Mouse (Mus musculus) neural tube, embryonic 10.5 days (tissue): ENCODE data around the gene Ctsh.
"Not testable (repeated sequence)": the region's sequence is repeated elsewhere in the genome, so short reads cannot be mapped to it uniquely, and the experiment has no call there.

ENCODE experiments used
- DNase-seq: peaks from one replicate; pipeline ENCODE4 v3.0.0-alpha.2; 2017; ENCODE audit warnings: low spot score; ENCODE audit errors: extremely low spot score

Gene Ctsh

GRCm38 (mm10) chr9:90053852-90054251, at the start of gene Ctsh:
TSS of gene Ctsh (plus strand) at chr9:90054152.
- no peak for DNase-seq

- no peak for DNase-seq
Observed at GRCm38 (mm10) chr9:90006432-90006831, 47.5 kb upstream of the Ctsh start.

GRCm38 (mm10) chr9:90007094-90007493, 46.9 kb upstream of the Ctsh start:
- DNase-seq: no peak

GRCm38 (mm10) chr9:90008138-90008537, 45.8 kb upstream of the Ctsh start:
- no peak for DNase-seq

- DNase-seq: no peak
Observed at GRCm38 (mm10) chr9:90011849-90012248, 42.1 kb upstream of the Ctsh start.

- no peak for DNase-seq
Observed at GRCm38 (mm10) chr9:90014649-90015048, 39.3 kb upstream of the Ctsh start.

- no peak for DNase-seq
Observed at GRCm38 (mm10) chr9:90016204-90016603, 37.7 kb upstream of the Ctsh start.

GRCm38 (mm10) chr9:90020866-90021265, 33.1 kb upstream of the Ctsh start:
- no peak for DNase-seq

- no peak for DNase-seq
Observed at GRCm38 (mm10) chr9:90021442-90021841, 32.5 kb upstream of the Ctsh start.

- DNase-seq: no peak
Observed at GRCm38 (mm10) chr9:90027709-90028108, 26.2 kb upstream of the Ctsh start.

GRCm38 (mm10) chr9:90033922-90034321, 20.0 kb upstream of the Ctsh start:
- no peak for DNase-seq

GRCm38 (mm10) chr9:90035168-90035567, 18.8 kb upstream of the Ctsh start:
- no peak for DNase-seq

GRCm38 (mm10) chr9:90035794-90036193, 18.2 kb upstream of the Ctsh start:
- DNase-seq: no peak

GRCm38 (mm10) chr9:90036313-90036712, 17.6 kb upstream of the Ctsh start:
- no peak for DNase-seq

- no peak for DNase-seq
Observed at GRCm38 (mm10) chr9:90038535-90038934, 15.4 kb upstream of the Ctsh start.

GRCm38 (mm10) chr9:90040916-90041315, 13.0 kb upstream of the Ctsh start:
- no peak for DNase-seq

- no peak for DNase-seq
Observed at GRCm38 (mm10) chr9:90041556-90041955, 12.4 kb upstream of the Ctsh start.

- DNase-seq: not testable (repeated sequence)
Observed at GRCm38 (mm10) chr9:90042906-90043305, 11.0 kb upstream of the Ctsh start.

GRCm38 (mm10) chr9:90045191-90045590, 8.8 kb upstream of the Ctsh start:
- DNase-seq: no peak

- no peak for DNase-seq
Observed at GRCm38 (mm10) chr9:90047937-90048627, 5.9 kb upstream of the Ctsh start.

GRCm38 (mm10) chr9:90054371-90055145, 606 bp downstream of the Ctsh start:
- DNase-seq: peak; percentile 55

GRCm38 (mm10) chr9:90055409-90055808, 1.5 kb downstream of the Ctsh start:
- DNase-seq: no peak

GRCm38 (mm10) chr9:90055911-90056310, 2.0 kb downstream of the Ctsh start:
- DNase-seq: no peak
